Mouse (Mus musculus) lung, postnatal 14 days (tissue): ENCODE data around the gene Kdf1.

Experiments used
- DNase-seq: peaks from one replicate; pipeline ENCODE4 v3.0.0; 2021

Gene Kdf1

DNA sequence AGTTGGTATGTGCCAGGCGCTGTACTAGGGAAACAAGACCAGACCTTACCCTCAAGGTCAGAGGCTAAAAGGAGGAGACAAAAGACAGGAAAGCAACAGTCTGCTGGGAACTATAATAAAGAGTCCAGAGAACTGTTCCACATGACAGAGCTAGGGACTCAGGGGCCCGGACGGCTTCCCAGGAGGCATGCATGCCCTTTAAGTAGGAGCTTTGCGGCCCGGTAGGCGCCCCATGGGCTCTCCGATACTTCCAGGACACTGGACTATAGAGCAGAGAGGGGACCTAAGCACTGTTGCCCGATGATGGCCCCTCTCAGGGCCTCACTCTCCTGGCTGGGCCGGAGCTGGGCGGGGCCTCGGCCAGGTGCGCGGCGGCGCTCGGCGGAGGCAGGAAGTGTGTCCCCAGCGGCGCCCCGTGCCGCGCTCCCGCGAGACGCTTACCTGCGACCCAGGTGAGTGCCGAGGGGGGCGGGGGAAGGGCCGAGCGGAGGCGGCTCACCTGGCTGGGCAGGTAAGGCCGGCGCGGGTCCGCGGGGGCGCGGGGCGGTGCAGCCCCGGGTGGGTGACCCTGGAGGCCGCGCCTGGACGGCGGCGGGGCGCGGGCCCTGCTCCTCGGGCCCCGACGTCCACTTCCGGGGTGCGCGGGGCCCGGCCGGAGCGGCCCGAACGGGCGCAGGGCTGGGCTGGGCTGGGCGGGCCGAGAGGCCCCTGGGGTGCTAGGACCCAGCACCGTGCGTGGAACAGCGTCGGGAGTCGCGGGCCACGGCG, at the start of gene Kdf1:
TSS of gene Kdf1 (plus strand) at position 363 of the 768 bp plus-strand sequence.
- DNase-seq = peak; percentile 67

GRCm38 (mm10) chr4:133469122-133469521, 49.6 kb upstream of the Kdf1 start:
- no peak for DNase-seq

DNA sequence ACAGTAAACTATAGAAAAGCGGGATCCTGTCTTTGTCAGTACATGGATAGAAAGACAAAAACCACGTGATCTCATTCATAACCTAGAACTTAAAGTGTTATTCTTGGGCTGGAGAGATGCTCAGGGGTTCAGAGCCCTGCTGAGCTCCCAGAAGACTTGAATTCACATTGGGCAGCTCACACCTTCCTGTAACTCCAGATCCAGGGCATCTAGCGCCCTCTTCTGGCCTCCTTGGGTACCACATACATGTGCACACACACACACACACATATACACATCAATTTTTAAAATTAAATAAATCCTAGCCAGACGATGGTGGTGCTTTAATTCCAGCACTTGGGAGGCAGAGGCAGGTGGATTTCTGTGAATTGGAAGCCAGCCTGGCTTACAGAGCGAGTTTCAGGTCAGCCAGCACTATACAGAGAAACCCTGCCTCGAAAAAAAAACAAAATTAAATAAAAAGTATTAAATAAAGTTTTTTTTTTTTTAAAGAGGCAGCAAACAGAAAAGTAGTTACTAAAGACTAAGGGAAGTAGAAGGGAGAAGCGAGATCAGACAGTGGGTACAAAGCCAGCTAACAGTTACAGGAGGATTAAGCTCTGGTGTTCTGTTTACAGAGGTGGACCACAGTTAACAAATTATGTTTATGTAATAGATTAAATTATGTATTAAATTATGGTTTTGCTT, 47.5 kb upstream of the Kdf1 start:
- no peak for DNase-seq

DNA sequence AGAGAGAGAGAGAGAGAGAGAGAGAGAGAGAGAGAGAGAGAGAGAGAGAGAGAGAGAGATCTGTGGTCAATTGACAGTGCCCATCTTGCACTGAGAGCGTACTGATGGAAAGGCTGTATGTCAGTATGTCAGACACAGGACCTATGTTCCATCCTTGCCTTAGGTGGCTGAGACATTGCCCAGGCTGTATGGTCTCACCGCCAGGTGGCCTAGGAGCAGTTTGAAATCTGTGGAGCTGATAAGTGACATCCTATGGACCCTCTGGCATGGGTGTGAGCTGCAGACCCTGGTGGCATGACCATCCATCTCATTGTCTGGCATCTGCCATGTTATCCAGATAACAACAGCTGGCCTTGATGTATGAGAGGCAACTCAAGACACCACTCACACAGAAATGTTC, 44.9 kb upstream of the Kdf1 start:
- DNase-seq = no peak

GRCm38 (mm10) chr4:133479458-133480184, 39.1 kb upstream of the Kdf1 start, which contains the start of gene Tent5b:
Gene Tent5b (plus strand): TSS chr4:133480132.
- peak; percentile 99 for DNase-seq

DNA sequence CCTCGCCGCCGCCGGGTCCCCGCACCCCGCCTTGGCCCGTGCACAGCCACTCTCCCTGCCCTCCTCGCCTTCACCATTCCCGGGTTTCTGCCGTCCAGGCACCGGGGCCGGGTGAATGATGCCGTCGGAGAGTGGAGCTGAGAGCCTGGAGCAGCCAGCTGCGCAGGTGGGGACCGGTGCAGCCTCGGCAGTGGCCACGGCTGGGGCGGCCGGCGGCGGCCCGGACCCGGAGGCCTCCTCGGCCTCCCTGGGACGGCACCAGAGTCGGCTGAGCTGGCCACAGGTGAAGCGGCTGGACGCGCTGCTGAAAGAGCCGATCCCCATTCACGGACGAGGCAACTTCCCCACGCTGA, 38.6 kb upstream of the Kdf1 start:
- no peak for DNase-seq

GRCm38 (mm10) chr4:133480754-133481153, 38.0 kb upstream of the Kdf1 start:
- DNase-seq = no peak

DNA sequence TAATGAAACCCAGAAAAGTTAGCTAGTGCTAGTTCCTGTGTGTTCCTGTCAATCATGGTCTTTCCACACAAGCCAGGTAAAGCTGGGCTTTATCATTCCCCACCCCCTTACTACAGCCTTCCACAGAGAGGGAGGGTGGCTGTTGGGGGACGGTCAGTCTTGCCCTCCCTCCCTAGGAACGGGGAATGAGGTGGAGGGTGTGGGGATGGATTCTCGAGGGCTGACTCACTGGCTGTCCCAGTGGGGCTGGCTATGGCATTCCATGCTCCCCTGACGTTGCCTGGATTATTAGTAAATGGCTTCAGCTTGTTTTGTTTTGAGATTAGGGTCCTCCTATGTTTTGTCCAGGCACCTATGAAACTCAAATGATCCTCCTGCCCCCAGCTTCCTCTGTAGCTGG, 37.3 kb upstream of the Kdf1 start:
- DNase-seq = no peak

DNA sequence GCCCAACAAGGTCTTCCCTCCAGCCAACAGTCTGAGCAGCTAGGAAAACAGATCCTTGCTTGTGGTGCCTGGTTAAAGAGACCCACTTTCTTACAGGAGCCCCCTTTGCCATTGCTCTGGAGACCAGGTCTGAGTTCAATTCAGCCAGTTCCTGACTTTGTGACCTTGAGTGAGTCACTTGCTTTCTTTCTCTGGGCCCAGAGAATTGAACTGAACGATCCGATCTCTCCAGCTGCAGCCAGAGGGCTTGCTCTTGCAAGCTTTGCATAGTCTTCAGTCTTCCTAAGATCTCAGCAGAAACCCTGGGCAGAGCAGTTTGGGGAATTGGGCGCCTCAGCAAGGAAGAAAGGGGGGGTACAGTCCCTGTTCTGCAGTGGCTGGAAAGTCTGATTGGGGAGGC, 36.3 kb upstream of the Kdf1 start:
- no peak for DNase-seq

GRCm38 (mm10) chr4:133484266-133485025, 34.3 kb upstream of the Kdf1 start:
- peak; percentile 63 for DNase-seq

DNA sequence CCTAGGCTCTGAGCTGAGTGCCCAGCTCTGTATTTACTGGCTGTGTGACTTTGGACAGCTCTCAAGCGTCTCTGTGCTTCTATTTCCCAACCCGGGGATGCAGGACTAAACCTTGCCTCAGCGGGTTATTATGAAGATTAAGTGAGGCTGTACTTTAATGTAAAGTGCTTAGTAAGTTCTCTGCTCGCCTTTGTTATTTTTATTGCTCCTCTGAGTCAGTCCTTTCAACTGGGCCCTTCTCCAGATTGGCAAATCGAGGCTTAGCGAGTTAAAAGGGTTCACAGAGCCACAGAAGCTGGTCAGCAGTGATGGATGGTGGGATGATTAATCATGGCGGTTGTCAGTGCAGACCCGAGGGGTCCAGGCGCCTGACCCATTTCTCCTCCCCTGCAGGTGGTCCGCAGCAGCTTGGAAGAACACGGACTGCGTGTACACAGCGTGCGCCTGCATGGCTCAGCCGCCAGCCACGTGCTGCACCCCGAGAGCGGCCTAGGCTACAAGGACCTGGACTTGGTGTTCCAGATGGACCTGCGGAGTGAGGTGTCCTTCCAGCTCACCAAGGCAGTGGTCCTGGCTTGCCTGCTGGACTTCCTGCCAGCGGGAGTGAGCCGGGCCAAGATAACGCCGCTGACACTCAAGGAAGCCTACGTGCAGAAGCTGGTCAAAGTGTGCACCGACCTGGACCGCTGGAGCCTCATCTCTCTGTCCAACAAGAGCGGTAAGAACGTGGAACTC, 32.9 kb upstream of the Kdf1 start:
- DNase-seq = no peak

- no peak for DNase-seq
Measured at GRCm38 (mm10) chr4:133486673-133487357, 31.9 kb upstream of the Kdf1 start.

GRCm38 (mm10) chr4:133488619-133489392, 30.0 kb upstream of the Kdf1 start:
- DNase-seq = no peak

GRCm38 (mm10) chr4:133489489-133490245, 29.1 kb upstream of the Kdf1 start:
- DNase-seq = no peak

- DNase-seq = no peak
Measured at GRCm38 (mm10) chr4:133491800-133492199, 27.0 kb upstream of the Kdf1 start.

DNA sequence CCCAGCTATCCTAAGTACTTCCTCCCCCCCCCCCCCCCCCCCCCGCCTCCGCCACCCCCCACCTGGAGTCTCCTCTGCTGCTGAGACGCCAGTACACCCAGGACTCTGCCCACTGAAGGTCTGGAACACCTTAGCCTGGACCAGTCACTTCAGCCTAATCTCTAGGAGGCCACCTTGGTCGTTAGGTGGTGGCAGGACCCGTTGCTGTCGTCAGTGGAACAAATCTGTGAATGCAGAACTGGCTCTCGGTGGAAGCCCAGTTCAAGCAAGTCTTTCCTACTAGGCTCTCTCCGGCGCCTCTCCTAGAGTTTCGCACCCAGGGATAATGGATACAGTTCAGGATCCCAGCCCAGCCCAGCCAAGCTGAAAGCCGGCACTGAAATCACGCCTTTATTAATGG, 24.9 kb upstream of the Kdf1 start:
- DNase-seq = no peak

GRCm38 (mm10) chr4:133494432-133494831, 24.3 kb upstream of the Kdf1 start:
- DNase-seq = peak; percentile 96

DNA sequence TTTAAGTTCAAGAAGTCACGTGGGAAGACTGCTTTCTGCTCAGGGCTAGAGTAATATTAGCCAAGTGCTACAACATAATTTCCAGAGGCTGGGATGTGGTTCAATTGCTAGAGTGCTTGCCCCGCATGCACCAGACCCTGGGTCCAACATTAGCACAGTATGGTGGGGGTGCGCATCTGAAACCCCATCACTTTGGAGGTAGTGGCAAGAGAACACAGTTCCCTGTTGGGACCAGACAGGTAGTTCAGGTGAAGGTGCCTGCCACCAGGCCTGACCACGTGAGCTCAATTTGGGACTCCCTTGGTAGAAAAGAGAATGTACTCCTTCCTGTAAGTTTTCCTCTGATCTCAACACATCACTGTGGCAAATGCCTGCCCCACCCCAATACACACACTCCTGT, 23.9 kb upstream of the Kdf1 start:
- no peak for DNase-seq

GRCm38 (mm10) chr4:133495711-133496110, 23.1 kb upstream of the Kdf1 start:
- DNase-seq = peak; percentile 28
